Mouse (Mus musculus) gastrocnemius, postnatal 10 days (tissue): Measurements from ENCODE around the gene Olfm4. TPM values are rescaled to one million over a fixed set of nuclear protein-coding genes. Genes with fewer than 3 reads are reported as not detected.
A peak's percentile ranks its signal among the peaks of the same experiment; 100 is the strongest.

ENCODE experiments used
- DNase-seq: peaks from one replicate; pipeline ENCODE4 v3.0.0; 2021; ENCODE audit warnings: mixed read lengths
- long read RNA-seq, 2 experiments: library from polyadenylated mRNA; stranded (forward); transcript quantifications; one replicate each; pipeline ENCODE4 v2.0.0; 2021
- total RNA-seq, 2 experiments: library from RNA; stranded (reverse); gene quantifications; 2 replicates each; pipeline ENCODE4 v1.2.3; 2021

The Olfm4 gene
- 1 to 10 TPM in 1 of 2 experiments, not detected in 1; 1.1 TPM for total RNA-seq
- long read RNA-seq, experiment 1, partial matches to known transcripts = 0 of 3 reads
- long read RNA-seq, experiment 1, other reads (novel, unspliced or antisense) = 0 of 3 reads
- long read RNA-seq, experiment 2 = 0 reads

- no peak for DNase-seq
Measured at GRCm38 (mm10) chr14:79983781-79984180, at the start of gene Olfm4. Gene Olfm4, plus strand, starts transcription at chr14:79984081.

GRCm38 (mm10) chr14:79934426-79934825, 49.5 kb upstream of the Olfm4 start:
- DNase-seq = no peak

- DNase-seq = no peak
Measured at GRCm38 (mm10) chr14:79936879-79937468, 46.9 kb upstream of the Olfm4 start.

GRCm38 (mm10) chr14:79945876-79946275, 38.0 kb upstream of the Olfm4 start:
- no peak for DNase-seq

- DNase-seq = no peak
Measured at GRCm38 (mm10) chr14:79955678-79956077, 28.2 kb upstream of the Olfm4 start.

GRCm38 (mm10) chr14:79957789-79958487, 25.9 kb upstream of the Olfm4 start:
- DNase-seq = no peak

GRCm38 (mm10) chr14:79961187-79961586, 22.7 kb upstream of the Olfm4 start:
- DNase-seq = no peak

- DNase-seq = no peak
Measured at GRCm38 (mm10) chr14:79961602-79962001, 22.3 kb upstream of the Olfm4 start.

- DNase-seq = peak; percentile 43
Measured at GRCm38 (mm10) chr14:79970165-79970564, 13.7 kb upstream of the Olfm4 start.

GRCm38 (mm10) chr14:79970928-79971738, 12.7 kb upstream of the Olfm4 start:
- DNase-seq = no peak

- no peak for DNase-seq
Measured at GRCm38 (mm10) chr14:79981437-79981836, 2.4 kb upstream of the Olfm4 start.

- no peak for DNase-seq
Measured at GRCm38 (mm10) chr14:79985137-79985670, 1.3 kb downstream of the Olfm4 start.

GRCm38 (mm10) chr14:79985696-79986095, 1.8 kb downstream of the Olfm4 start:
- DNase-seq = no peak

- DNase-seq = no peak
Measured at GRCm38 (mm10) chr14:79986831-79987230, 3.0 kb downstream of the Olfm4 start.

- no peak for DNase-seq
Measured at GRCm38 (mm10) chr14:79989785-79990184, 5.9 kb downstream of the Olfm4 start.

- DNase-seq = no peak
Measured at GRCm38 (mm10) chr14:79990547-79990946, 6.7 kb downstream of the Olfm4 start.

- no peak for DNase-seq
Measured at GRCm38 (mm10) chr14:79997534-79997933, 13.7 kb downstream of the Olfm4 start.

GRCm38 (mm10) chr14:80000110-80000531, 16.2 kb downstream of the Olfm4 start:
- DNase-seq = no peak

- DNase-seq = no peak
Measured at GRCm38 (mm10) chr14:80007686-80008085, 23.8 kb downstream of the Olfm4 start.

- no peak for DNase-seq
Measured at GRCm38 (mm10) chr14:80010426-80010825, 26.5 kb downstream of the Olfm4 start.

GRCm38 (mm10) chr14:80014966-80015365, 31.1 kb downstream of the Olfm4 start:
- DNase-seq = no peak

GRCm38 (mm10) chr14:80016112-80016511, 32.2 kb downstream of the Olfm4 start:
- no peak for DNase-seq

- no peak for DNase-seq
Measured at GRCm38 (mm10) chr14:80026078-80026477, 42.2 kb downstream of the Olfm4 start.
